Mouse (Mus musculus) R1 (cell line): Measurements from ENCODE around the gene Npas2.

Experiments
- DNase-seq: peaks from one replicate; pipeline ENCODE4 v3.0.0-alpha.2; 2018; ENCODE audit warnings: low read depth, low spot score

Npas2 gene

DNA sequence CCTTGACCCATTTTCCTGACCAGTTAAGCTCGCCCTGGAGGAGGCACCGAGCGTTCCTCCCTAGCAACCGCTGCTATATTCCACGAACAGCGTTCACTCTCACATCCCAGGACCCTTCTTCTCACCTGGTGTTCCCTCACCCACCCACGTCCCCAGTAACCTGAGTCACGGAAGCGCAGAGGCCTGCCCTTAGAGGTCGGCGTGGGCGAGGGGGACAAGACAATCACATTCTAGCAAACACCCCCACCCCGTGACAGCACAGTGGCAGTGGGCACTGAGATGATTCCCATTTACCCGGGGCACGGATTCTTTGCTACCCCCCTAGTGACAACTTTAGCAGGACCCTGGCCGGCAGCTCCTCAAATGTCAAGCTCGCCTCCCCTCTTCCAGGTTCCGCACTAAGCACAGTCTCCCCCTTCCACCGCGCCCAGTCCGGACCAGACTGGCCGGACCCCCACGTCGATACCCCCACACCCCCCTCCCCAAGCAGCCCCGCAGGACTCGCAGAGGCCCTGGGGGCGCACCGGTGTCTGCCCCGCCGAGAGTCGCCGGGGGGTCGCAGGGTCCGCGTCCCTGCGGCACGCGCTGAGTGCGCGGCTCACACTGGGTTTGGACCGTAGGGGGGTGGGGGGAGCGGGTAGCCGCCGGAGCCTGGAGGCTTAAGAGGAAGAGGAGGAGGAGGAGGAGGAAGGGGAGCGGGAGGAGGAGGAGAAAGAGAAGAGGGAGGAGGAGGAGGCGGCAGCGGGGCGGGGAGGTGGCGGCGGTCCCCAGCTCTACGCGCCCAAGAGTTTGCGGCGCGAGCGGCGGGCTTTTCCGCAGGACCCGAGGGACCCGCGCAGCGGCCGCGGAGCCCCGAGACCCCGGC is at the start of gene Npas2:
Gene Npas2, plus strand, starts transcription at position 735 of the 865 bp plus-strand sequence.
- DNase-seq = peak; percentile 49

DNA sequence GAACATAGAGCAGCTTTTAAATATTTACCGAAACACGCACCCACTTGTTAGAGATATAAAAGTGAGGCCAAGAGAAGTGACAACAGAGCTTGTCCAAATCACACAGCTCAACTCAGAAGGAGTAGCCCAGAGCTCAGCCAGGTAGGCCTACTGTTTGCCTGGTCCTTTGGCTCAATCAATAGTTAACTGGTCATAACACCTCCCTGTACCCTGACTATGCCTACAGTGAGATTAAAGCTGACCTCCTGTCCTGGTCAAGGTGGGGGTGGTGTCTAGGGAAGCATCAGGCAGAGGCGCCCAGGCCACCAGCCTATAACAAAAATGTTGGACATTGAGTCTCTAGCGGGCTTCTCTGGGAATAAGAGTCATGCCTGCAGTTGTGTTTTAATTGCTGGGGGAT is 36.8 kb upstream of the Npas2 start:
- no peak for DNase-seq

DNA sequence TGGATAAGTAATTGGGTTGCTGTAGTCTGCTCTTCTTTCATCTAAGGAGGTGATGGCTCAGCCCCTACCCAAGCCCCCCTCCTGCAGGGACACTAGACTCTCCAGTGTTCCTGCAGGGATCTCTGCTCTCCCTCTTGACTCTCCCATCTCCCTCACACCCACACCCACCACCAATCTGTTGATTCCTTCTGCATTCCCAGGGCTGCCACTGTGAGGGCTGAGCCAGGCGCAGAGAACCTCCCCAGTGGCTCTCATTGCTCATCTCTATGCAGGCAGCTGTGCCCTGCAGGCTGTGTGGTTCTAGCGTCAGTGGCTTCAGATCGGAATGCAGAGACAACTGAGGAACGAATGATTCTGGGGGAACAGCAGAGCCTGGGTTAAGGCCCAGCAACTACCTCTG is 33.4 kb upstream of the Npas2 start:
- DNase-seq = no peak

DNA sequence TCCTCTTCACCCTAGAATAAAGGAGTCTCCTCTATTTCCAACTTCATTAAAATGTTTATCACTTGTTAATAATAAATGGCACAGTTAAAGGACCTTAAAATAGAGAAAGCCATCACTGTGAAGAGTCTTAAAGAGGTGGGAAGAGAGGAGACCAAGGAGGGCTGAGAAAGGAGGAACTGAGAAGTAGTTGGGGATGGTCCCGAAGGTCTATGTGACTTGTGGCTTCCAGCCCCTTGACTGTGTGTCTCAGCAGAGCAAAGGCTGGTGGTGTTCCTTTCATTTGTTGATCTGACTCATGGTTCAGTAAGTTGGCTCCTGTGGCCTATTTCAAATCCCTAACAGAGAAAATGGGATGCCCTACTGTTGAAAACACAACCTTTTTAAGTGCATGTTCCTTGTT is 30.5 kb upstream of the Npas2 start:
- DNase-seq = no peak

DNA sequence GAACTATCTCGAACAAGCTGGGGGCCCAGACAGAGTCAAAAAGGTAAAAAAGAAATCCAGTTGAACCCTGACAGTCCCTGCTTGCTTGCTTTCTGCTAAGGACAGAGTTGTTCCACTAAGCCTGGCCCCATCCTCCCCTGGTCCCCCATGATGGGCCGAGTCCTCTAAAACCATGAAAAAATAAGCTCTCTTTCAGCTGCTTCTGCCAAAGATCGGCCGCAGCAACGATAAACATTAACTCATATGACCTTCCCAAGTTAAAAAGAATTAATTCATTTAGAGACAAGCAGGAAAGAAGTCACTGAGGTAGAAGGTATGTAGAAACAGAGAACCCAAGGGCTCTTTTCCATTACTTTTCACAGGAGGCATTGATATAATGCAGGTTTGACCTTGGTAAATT is 16.8 kb upstream of the Npas2 start:
- no peak for DNase-seq

DNA sequence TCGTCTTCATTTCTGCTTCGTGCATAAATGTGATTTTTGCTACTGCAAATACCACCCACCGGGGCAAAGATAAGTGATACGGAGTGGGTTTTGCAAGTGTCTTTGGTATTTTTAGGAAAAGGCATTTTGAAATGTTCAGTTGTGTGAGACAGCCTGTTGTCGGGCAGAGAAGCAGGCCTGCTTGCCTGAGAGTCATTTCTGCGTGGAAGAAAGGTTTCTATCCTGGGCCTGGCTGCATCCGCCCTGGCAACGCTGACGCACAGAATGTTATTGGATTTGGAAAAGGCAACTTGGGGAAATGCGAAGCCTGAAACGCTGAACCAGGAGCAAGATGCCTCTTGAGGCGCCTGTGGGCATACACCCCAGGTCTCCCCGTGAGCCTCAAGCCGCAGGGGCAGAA is 16.3 kb upstream of the Npas2 start:
- DNase-seq = no peak

DNA sequence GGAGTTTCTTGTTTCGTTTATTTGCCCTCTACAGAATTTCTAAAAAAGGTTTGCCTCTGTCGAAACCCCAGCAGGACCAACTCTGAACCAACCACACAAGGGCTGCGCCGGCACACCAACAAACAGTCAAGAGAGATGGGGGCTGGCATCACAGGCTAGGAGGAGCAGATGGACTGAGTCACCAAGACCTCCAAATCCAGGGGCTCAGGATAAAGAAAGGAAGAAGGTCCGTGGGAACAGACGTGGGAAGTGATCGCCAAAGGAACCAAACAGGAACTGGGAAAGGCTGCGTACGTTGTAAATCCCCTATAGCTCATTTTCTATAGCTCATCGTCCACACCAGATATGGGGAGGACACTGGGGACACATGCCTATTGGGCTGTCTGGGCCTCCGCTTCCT is 13.7 kb upstream of the Npas2 start:
- DNase-seq = no peak

DNA sequence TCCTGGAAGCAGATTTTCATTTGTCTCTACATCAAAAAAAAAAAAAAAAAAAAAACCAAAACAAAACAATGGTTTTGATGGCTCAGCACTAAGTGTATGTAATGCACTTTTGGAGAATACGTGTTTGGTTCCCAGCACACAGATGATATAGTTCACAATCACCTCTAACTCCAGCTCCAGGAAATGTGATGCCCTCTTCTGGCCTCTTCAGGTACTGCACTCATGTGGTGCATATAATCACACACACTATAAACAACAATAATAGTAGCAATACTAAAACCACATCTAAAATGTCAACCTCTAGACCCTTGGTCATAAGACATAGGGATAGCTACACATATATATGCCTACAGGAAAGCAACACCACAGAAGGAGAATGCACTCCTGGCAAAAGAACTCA is 13.0 kb upstream of the Npas2 start:
- no peak for DNase-seq

DNA sequence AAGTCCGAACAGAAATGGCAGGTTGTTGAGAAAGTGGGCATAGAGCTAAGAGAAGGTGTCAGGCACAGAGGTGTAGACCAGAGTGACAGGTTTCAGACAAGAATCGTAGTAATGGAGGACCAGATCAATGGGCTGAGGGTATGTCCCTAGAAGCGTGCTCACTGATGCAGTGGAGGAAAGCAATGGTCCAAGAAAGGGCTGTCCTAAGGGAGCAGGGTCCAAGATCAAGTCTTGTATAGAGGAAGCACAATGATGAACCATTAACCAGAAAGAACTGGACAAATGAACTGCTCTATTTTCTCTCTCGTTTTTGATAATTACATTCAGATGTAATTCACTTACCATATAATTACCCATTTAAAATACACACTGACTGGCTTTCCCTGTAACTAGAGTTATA is 11.6 kb upstream of the Npas2 start:
- no peak for DNase-seq

DNA sequence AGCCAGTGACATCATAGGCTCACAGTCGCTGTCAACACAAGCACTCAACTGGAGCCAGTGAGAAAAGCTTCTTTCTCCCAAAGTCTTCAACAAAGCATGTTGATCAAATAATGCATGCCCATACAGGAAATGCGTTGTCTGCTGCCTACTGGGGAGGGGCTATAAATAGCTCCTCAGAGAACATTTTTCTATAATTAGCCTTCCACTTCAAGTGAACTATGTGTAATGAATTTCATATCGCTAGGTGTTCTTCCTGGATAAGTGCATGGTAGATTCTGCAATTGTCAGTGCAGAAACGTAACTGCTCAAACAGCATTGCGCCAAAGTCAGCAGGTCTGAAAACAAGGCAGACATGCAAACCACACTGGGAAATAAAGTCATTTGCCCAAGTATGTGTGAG is 7.7 kb upstream of the Npas2 start:
- no peak for DNase-seq

DNA sequence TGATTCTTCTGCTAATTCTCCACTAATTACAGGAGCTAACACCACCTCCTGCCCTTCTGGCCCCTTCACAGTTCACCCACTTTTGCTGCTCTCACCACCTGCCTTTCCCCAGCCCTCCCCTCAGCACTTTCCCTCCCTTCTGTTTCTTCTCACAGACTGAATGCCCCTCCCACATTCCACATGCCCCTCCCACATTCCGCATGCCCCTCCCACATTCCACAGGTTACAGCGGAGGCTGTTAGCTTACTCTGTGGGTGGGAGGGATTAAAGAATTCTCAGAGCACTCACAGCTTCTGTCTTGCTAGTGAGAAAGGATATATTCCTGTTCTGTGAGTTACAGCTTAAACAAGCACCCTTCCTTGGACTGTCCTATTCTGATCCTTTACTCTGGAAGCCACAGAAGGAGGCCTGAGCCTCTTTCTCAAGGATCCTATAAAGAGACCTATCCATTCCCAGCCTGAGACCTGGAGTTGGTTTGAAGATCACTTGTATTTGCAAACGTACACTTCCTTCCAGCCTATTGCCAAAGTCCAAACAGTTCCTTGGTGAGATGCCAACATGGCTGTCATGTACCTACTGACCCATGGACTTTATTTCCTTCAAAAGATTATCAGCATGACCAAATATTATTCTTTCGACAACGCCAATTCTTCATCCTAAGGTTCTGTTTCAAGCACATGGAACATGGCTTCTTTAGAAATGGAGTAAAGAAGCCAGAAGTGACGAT is 6.7 kb upstream of the Npas2 start:
- DNase-seq = peak; percentile 92

DNA sequence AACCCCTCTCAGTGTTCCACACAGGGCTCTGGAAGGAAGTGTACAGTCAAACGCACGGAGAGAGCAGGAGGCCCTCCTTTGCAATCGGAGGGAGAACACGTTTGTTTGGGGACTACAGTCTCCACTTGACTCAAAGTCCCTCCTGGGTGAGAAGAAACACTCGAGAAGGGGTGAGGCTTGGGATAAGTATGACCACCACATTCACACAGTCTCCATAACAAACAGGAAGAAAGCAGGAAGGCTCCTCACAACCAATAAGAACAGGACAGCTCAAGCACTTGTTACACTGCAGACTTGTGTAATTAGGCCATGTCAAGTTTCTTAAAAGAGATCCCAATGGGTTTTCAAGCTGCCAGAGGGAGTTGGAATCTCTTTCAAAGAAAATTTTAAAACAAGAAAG is 2.4 kb upstream of the Npas2 start:
- no peak for DNase-seq

DNA sequence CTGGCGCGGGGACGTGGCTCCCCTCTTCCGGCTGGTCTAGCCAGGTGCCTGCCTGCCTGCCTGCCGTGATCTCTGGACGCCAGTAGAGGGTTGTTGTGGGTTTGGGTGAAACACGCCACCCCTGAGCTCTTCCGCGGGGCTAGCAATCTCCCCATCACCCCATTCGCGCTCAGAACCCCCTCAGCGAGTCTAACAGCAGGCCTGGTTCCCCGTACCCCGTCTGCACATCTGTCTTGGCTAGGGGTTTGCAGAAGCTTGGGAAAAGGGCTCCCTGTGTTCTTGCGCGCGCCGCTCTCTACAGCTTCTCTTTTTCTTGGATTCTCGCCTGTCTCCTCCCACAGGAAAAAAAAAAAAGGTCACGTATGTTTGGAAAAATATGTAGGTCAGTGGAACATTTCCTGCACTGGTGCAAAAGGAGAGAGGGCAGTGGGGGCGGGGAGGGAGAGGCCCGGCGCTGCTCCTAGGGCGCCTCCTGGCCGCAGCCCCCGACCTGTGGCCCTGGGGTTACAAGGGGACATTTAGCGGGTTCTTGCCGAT is 1.0 kb upstream of the Npas2 start:
- peak; percentile 59 for DNase-seq

DNA sequence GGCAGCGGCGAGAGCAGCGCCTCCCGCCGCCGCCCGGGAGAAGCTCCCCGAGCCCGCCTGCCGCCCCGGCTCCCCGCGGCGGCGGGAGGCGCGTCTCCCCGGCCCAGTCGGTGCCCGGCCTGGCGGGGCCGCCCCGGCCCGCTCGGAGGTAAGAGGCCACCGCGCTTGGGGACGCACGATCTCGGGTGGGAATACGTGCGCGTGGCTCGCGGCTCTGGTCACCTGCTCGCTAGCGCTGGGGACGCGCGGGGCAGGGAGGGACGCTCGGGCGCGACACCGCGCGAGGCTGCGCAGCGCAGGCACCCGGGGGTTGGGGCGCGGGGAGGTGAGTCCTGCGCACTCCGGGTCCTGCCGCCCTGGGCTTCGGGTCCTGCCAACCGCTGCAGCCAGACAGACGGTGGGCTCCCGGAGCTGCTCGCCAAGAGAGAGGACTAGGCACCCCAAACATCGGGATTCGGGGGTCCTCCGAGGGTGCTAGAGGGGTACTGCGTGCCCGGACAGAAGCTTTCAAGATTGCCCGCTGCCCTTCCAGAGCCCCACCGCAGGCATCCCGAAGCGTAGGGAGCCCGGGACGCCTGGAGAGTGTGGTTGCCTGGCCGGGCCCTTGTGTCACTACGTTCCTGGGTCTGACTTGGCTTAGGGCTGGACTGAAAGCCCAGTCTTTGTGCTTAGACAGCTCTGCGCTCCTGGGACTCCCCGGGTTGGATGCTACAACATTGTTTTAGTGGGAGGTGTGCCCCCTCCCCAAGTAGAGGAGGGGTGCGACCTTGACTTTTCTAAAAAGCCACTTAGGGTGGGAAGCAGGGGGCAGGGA is 538 bp downstream of the Npas2 start:
- DNase-seq = peak; percentile 61

DNA sequence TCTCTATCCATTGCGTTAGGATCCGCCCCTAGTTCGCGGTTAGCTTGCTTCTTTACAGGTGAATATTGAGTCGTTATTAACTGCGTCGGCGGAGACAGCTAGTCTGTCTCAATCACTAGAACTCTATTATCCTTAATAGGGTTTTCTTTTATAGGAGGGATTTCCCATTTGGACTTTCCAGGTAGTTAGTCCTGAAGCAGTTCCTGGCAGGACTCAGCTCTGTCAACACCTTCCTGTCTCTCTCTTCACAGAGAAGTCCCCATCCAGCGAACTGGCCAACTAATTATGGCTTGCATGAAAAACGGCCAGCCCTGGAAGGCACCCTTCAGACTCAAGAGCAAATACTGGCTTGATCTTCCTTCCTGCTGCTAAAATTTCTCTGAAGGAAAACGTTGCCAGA is 1.4 kb downstream of the Npas2 start:
- DNase-seq = no peak

DNA sequence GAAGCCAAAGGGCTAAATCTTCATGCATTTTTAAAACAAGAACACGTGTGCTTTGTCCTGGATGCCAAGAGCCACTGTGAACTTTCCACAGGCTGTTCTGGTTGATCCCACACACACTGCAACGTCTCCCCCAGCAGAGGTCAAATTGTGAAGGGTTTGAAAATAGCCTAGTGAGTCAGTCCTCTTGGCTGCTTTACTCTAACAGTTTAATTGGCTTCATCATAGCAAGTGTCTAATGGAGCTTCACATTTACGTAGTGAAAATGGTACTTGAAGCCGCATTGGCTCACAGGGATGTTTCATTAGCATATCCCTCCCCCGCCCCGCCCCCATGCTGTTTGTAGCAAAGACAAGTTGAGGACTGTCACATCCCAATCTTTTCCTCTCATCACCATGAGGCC is 2.6 kb downstream of the Npas2 start:
- DNase-seq = peak; percentile 37

DNA sequence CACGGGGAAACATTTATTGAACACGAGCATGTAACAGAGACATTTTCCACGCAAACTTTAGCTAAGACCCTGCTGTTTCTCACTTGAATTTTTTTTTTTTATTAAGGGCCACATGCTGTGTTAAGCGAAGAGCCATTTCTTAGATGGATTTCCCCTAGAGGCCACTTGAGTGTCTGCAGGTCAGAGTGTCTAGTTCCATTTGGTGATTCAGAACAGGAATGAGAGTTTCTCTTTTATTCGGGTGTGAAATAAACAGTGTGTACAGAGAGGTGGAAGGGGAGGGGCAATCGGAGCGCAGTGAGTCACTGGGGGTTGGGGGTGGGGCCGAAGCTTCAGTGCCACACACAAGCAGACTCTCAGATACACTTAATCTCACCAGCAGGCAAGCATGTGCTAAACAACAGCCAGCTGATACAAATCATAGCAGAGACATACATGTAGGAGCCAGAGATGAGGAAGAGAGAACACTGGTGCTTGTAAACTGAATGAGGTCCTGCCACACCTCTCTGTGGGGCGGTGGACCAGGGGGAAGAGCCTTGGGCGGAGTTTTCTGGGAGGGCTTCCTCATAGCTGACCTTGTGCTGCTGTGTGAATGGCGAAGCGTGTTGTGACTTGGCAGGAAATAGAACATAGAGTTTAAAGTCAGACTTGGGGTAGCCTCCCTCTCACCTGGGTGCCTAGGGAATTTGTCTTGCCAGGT is 3.3 kb downstream of the Npas2 start:
- peak; percentile 70 for DNase-seq

DNA sequence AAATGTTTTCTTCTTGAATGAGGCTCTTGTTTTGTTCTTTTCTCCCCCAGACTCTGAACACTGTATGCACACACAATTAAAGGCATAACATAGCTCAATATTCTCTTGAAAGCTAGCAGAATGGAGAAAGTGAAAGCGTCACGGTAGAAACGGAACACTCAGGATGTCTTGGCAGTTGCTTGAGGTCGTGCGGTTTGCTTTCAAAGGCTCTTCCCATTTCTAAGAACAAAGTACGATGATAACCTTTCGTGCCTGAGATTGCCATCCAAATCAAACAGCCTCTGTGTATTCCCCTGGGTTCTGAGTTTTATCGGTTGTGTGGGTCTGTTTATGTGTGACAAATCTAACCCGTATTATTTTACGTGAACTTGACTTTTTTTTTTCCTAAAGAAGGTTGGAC is 11.5 kb downstream of the Npas2 start:
- DNase-seq = no peak

DNA sequence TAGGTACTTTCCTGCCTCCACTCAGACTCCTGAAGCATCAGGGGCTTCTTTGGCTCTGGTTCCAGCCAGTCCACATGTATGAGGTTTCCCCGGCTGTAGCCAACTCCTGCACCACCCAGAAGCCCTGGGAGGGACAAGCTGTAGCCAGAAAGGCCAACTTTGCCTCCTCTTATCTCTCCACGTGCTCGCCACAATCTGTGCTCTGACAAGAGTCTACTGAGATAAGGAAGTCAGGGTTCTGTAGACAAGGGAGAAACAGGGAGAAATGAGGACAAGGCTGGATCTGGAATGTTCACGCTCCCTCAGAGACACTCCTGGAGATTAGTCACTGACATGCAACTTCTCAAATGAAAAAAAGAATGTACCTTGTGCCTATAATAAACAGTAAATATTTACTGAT is 12.2 kb downstream of the Npas2 start:
- DNase-seq = no peak

DNA sequence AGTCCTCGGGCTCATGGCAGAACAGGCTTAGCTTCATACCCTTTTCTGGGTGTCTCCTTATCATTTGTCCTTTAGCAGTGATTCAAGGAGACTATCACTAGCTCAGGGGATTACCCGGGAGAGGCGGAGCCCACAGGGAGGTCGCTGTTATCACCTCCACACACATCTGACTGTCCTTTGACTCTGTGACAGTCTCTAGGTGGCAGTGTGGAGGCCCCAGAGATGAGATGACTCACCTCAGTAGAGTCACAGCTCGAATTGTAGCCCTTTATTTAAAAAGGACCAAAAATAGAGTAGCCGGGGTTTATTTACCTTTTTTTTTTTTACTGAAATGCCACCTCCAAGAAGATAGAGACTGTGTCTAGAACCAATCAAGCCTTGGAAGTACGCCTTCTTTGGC is 13.4 kb downstream of the Npas2 start:
- peak; percentile 48 for DNase-seq

DNA sequence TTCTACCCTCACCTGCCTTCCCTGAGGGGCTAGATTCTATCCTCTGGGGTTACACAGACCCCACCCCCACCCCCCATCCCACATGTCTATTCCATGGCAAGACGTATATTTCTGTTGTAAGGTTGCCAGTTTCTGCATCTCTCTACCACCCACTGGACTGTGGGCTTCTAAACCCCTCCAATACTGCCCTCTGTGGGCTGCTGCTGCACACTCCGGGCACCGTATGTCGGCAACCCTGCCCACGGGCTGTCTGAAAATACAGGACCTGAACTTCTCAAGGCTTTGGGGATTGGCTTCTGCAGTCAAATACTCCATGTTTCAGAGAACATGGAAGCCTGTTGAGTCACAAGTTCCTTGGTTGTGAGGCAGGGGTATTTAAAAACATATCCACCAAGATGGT is 17.4 kb downstream of the Npas2 start:
- no peak for DNase-seq
